Mouse (Mus musculus) forebrain, embryonic 14.5 days (tissue): Measurements from ENCODE around the gene Scamp5. TPM values are rescaled to one million over a fixed set of nuclear protein-coding genes. Genes with fewer than 3 reads are reported as not detected.
"Not testable (repeated sequence)": the region's sequence is repeated elsewhere in the genome, so short reads cannot be mapped to it uniquely, and the experiment has no call there.

Source experiments
- ATAC-seq: fragments of 200-750 bp; cut with Nextera tagmentation; 2 replicates; pipeline ENCODE4 v1.8.0; 2017; ENCODE audit warnings: mild to moderate bottlenecking, moderate library complexity
- DNase-seq: peaks from one replicate; pipeline ENCODE4 v3.0.0-alpha.2; 2015; ENCODE audit warnings: low spot score
- H3K27ac ChIP-seq: fragments of 300-500 bp; sonication (generic); 2 replicates; pipeline ENCODE4 v1.5.1; 2014; ENCODE audit warnings: low read depth, mild to moderate bottlenecking, control low read depth, low read length, moderate library complexity
- H3K27me3 ChIP-seq: fragments of 300-500 bp; sonication (generic); replicated peaks from 2 replicates; pipeline ENCODE4 v1.6.1; 2014; ENCODE audit warnings: low read length, control low read depth, mixed read lengths; ENCODE audit not compliant: control insufficient read depth, insufficient read depth
- H3K36me3 ChIP-seq: fragments of 300-500 bp; sonication (generic); 2 replicates; pipeline ENCODE4 v1.6.1; 2014; ENCODE audit warnings: low read length, control low read depth; ENCODE audit not compliant: control insufficient read depth, insufficient read depth
- H3K4me1 ChIP-seq: fragments of 300-500 bp; sonication (generic); 2 replicates; pipeline ENCODE4 v1.6.1; 2014; ENCODE audit warnings: antibody characterized with exemption, low read length, control low read depth; ENCODE audit not compliant: control insufficient read depth, insufficient read depth
- H3K4me2 ChIP-seq: fragments of 300-500 bp; sonication (generic); 2 replicates; pipeline ENCODE4 v1.6.1; 2014; ENCODE audit warnings: mild to moderate bottlenecking, control low read depth, low read length
- H3K4me3 ChIP-seq: fragments of 300-500 bp; sonication (generic); 2 replicates; pipeline ENCODE4 v1.5.1; 2014; ENCODE audit warnings: low read depth, low read length, control low read depth
- H3K9ac ChIP-seq: fragments of 300-500 bp; sonication (generic); 2 replicates; pipeline ENCODE4 v1.6.1; 2014; ENCODE audit warnings: mild to moderate bottlenecking, low read length, control low read depth, moderate library complexity
- H3K9me3 ChIP-seq: fragments of 300-500 bp; sonication (generic); replicated peaks from 2 replicates; pipeline ENCODE4 v1.6.1; 2016; ENCODE audit warnings: low read length, control low read depth, mixed read lengths; ENCODE audit not compliant: control insufficient read depth
- WGBS: fragments of 180-500 bp; shearing (Covaris S2); extraction: QIAGEN DNeasy Blood & Tissue Kit; methylation state at CpG from one replicate; pipeline ENCODE4 v1.1.7; 2014; 5-methylcytosine and 5-hydroxymethylcytosine counted together
- polyA plus RNA-seq: library from polyadenylated mRNA; unstranded; fragments of >200 nt; fragmentation: Nextera tagmentation; extraction: Ambion mirVana; gene quantifications from 2 replicates; pipeline ENCODE4 v1.2.1, GENCODE M21; 2014

Scamp5 gene
- polyA plus RNA-seq, 1 experiment from 2014 or later: 73.9 TPM

DNA sequence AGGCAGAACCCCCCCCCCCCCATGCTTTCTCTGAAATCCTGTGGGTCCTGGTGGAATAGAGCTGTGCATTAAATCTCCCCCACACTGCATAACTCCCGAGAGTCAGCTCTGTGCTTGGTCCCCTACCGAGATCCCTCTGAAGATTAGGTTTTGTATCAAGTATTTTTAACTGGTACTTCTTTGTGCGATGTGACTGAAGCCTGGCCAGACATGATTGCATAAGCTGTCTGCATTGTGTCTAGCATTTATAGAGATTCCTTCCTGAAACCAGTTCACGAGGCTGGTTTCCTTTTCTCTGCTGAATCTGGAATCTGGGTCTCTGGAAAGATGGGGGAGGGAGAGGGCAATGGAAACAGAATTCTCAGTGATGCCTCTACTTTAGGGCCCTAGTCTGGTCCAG is 39.5 kb downstream of the Scamp5 start:
- Histone ChIP-seq H3K36me3 (no peaks in the 10 kb centered on the region), H3K9me3 (no peaks in the 10 kb centered on the region), H3K4me2 (no peak overlapping the region), H3K4me1 (peaks cover 6% of the 10 kb centered on the region), H3K27me3 (no peaks in the 10 kb centered on the region), H3K4me3 (no peak overlapping the region), H3K9ac (no peak overlapping the region), H3K27ac (no peak overlapping the region)
- ATAC-seq (no peak), DNase-seq (no peak)
- WGBS: 45% methylated on average over 4 of the region's 4 CpGs

DNA sequence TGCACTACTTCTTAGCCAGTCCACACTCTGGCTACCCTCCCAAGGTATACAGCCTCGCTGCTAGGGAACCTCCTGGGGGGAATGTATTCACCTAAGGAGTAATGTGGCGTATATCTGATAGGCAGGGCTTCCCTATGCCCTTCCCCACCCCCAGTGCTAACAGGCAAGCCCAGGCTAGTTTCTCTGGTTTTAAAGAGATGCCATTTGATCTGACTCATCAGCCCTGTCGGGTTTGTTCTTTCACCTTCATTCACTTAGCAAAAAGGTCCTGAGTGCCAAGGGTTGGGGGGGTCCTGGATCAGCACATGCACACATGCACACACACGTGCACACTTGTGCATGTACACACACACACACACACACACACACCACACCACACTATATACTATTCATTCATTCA is 39.9 kb downstream of the Scamp5 start:
- H3K4me2 ChIP-seq: no peak overlapping the region
- no peaks in the 10 kb centered on the region for H3K9me3 ChIP-seq
- 64% methylated on average over 4 of the region's 4 CpGs for WGBS
- peaks cover 1% of the 10 kb centered on the region for H3K4me1 ChIP-seq
- no peaks in the 10 kb centered on the region for H3K36me3 ChIP-seq
- H3K9ac ChIP-seq: no peak overlapping the region
- no peak overlapping the region for H3K27ac ChIP-seq
- no peak overlapping the region for H3K4me3 ChIP-seq
- ATAC-seq (no peak), DNase-seq (no peak)
- no peaks in the 10 kb centered on the region for H3K27me3 ChIP-seq

DNA sequence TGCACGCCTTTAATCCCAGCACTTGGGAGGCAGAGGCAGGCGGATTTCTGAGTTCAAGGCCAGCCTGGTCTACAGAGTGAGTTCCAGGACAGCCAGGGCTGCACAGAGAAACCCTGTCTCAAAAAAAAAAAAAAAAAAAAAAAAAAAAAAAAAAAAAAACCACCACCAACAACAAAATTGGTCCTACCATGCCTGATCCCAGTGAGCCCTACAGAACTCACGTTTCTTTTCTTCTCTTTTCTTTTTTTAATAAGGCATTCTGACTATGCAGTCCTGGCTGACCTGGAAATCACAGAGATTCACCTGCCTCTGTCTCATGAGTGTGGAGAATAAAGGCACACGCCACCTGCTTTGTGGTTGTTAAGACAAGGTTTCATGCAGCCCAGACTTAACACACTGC is 40.7 kb downstream of the Scamp5 start:
- H3K27ac ChIP-seq, H3K9ac ChIP-seq, ATAC-seq, H3K4me3 ChIP-seq, H3K27me3 ChIP-seq, DNase-seq, H3K9me3 ChIP-seq, H3K4me1 ChIP-seq, H3K4me2 ChIP-seq, H3K36me3 ChIP-seq: not testable (repeated sequence)
- 92% methylated on average over 4 of the region's 4 CpGs for WGBS

DNA sequence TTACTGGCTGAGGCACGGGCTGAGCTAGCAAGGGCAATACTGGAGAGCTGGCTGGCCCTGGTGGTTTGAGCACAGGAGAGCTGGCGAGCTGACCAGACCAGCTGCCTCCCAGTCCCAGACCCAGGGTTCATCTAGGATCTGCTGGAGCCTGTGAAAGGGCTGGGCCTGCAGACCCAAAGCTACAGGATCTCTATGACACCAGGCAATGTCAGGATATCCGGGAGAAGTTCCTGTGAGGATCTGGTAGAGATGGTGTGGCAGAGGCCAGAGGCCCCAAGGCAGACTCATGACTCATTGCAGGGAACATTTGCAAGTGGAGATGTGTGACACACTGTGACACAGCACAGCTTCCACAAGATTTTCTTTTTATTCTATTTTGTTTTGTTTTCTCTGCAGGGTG is 42.7 kb downstream of the Scamp5 start:
- no peak overlapping the region for H3K4me2 ChIP-seq
- H3K36me3 ChIP-seq: 0 out of 2 replicates have a peak, but pooled peaks cover 1% of the 10 kb centered on the region
- no peak overlapping the region for H3K9ac ChIP-seq
- H3K4me1 ChIP-seq: no peaks in the 10 kb centered on the region
- no peaks in the 10 kb centered on the region for H3K9me3 ChIP-seq
- H3K27me3 ChIP-seq: no peaks in the 10 kb centered on the region
- no peak overlapping the region for H3K27ac ChIP-seq
- no peak overlapping the region for H3K4me3 ChIP-seq
- no peak for DNase-seq
- no peak for ATAC-seq
- 82% methylated on average over 3 of the region's 3 CpGs for WGBS

DNA sequence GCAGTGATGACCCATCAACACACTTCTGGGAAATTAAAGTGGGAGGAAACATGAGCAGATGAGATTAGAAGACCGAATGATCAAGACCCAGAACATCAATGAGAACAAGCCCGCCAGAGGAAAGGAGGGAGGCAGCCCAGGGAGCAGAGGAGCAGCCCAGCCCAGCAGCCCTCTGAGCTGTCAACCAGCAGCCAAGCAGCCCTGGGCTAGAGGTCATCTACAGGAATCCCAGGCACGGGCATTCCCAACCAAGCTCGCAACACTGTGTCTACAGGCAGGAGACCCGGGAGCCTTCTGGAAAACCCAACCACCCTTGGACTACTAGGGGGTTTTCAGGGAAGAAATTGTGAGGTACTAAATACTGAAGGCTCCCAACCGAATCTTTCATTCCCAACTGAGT is 43.8 kb downstream of the Scamp5 start:
- no peak overlapping the region for H3K4me2 ChIP-seq
- 87% methylated on average over 6 of the region's 6 CpGs for WGBS
- no peaks in the 10 kb centered on the region for H3K9me3 ChIP-seq
- H3K9ac ChIP-seq: no peak overlapping the region
- no peak overlapping the region for H3K4me3 ChIP-seq
- ATAC-seq (no peak), DNase-seq (no peak)
- H3K27ac ChIP-seq: no peak overlapping the region
- H3K4me1 ChIP-seq: no peaks in the 10 kb centered on the region
- 0 out of 2 replicates have a peak, but pooled peaks cover 4% of the 10 kb centered on the region for H3K36me3 ChIP-seq
- no peaks in the 10 kb centered on the region for H3K27me3 ChIP-seq

DNA sequence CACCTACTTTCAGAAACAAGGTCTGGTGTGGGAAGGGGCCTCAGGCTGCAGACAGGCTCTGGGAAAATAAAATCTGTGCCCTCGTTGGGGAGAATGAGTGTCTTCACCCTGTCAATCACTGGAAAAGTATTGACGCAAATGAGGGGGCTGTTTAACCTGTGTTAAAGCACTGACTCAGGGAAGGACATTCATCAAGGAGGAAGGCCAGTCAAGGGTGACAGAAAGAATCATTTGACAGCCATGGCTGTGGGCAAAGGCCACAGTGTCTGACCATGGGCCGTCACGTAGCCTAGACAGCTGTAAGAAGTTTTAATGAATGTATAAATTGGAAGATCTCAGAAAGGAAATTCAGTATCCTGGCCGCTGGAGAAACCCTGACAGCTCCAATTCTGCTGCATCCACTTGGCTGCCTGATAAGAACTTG is 46.2 kb downstream of the Scamp5 start:
- Histone ChIP-seq H3K4me2 (no peak overlapping the region), H3K9me3 (no peaks in the 10 kb centered on the region), H3K4me1 (no peaks in the 10 kb centered on the region), H3K4me3 (no peak overlapping the region), H3K27me3 (no peaks in the 10 kb centered on the region), H3K27ac (no peak overlapping the region), H3K9ac (no peak overlapping the region), H3K36me3 (0 out of 2 replicates have a peak, but pooled peaks cover 4% of the 10 kb centered on the region)
- 83% methylated on average over 5 of the region's 5 CpGs for WGBS
- DNase-seq (no peak), ATAC-seq (no peak)

DNA sequence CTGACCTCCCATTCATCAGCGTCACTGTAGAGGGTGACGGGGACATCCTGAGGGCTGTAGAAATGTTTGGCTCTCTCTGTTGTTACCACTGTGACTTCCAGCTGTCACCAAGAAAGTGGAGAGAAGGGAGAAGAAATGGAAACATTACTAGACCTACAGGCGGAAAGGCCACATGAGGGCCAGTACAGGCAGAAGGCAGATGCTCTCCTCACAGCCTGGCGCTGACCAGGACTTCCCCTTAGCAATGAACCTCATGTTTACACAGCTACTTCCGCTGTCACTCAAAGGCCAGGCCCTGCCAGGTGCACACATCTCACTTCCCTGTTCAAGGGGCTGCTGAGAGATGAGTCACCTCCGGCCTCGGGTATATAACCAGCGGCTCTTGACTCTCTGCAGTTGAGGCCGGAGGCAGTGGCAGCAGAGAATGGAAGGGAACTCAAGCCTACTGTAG is 46.7 kb downstream of the Scamp5 start:
- Histone ChIP-seq H3K4me1 (no peaks in the 10 kb centered on the region), H3K4me2 (no peak overlapping the region), H3K27ac (peak overlapping the region; percentile 14; the same call in 1 of the 2 replicates), H3K27me3 (no peaks in the 10 kb centered on the region), H3K9me3 (no peaks in the 10 kb centered on the region), H3K36me3 (0 out of 2 replicates have a peak, but pooled peaks cover 4% of the 10 kb centered on the region), H3K9ac (no peak overlapping the region), H3K4me3 (no peak overlapping the region)
- ATAC-seq (no peak), DNase-seq (peak; percentile 14)
- WGBS: 94% methylated on average over 9 of the region's 9 CpGs

DNA sequence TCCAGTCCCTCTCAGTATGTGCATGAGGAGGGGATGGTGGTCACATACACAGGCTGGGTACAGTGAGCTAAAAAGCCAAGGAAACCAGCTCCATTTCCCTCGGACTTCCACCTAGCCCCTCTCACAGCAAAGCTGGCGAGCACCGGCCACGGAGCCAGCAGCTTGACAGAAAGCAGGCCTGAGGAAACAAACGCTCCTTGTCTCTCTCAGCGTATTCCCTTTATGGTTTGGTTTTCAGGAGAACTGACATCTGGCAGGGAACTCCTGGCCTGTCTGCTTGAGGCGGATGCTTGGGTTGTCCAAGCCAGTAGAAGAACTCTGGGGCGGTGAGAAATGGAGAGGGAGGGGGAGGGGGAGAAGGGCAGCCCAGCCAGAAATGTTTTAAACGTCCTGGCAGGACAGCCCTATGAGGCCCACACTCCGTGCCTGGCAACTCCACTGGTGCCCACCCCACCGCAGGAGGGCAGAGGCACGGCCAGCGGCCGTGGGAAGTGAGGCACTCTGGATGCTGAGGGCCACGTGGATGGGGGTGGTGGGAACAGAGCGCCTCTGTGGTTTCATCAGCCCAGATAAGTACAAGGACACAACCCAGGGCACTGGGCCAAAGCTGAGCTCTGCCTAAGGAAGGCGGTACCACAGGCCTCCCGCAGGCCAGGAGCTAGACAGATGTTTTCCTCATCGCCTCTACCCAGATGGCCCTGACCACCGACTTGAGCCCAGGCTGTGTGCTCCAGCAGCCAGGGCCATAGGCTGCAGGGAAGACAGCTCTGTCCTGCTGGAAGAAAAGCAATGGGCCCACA is 47.3 kb downstream of the Scamp5 start:
- Histone ChIP-seq H3K4me1 (no peaks in the 10 kb centered on the region), H3K4me3 (no peak overlapping the region), H3K9me3 (no peaks in the 10 kb centered on the region), H3K4me2 (no peak overlapping the region), H3K27ac (peak overlapping the region; percentile 14; the same call in 1 of the 2 replicates), H3K36me3 (0 out of 2 replicates have a peak, but pooled peaks cover 4% of the 10 kb centered on the region), H3K27me3 (no peaks in the 10 kb centered on the region), H3K9ac (no peak overlapping the region; the same call in 1 of the 2 replicates)
- DNase-seq: peak; percentile 53
- ATAC-seq: no peak
- 69% methylated on average over 20 of the region's 20 CpGs for WGBS
